Mouse (Mus musculus) stomach, postnatal 0 days (tissue): ENCODE results near the gene Eif4g3.

Experiments used
- CTCF ChIP-seq: IDR thresholded peaks from 2 replicates; pipeline ENCODE4 v1.5.1; 2016; ENCODE audit warnings: antibody characterized with exemption, low read depth, mild to moderate bottlenecking, moderate library complexity
- EP300 ChIP-seq: optimal IDR thresholded peaks from 2 replicates; pipeline ENCODE3; 2016; ENCODE audit warnings: antibody characterized with exemption

- no peak for TF ChIP-seq CTCF
- TF ChIP-seq EP300: no peak
Measured at GRCm38 (mm10) chr4:138021651-138022050, 28.8 kb downstream of the Eif4g3 start.
